Mouse (Mus musculus) layer of hippocampus, postnatal 14 days (tissue): ENCODE results near the gene Cyp2c23. TPM values are rescaled to one million over a fixed set of nuclear protein-coding genes. Genes with fewer than 3 reads are reported as not detected.
A peak's percentile ranks its signal among the peaks of the same experiment; 100 is the strongest.

Experiments
- DNase-seq, 2 experiments: peaks; one replicate each; pipeline ENCODE4 v3.0.0; 2021 to 2022; ENCODE audit warnings: low spot score in 2 of 2, mixed read lengths in 1 of 2
- total RNA-seq, 2 experiments: library from RNA; stranded (reverse); gene quantifications; 2 replicates each; pipeline ENCODE4 v1.2.3; 2021

Cyp2c23 gene
- total RNA-seq, 2 experiments from 2014 or later, result 0.16 to 0.19 TPM

DNA sequence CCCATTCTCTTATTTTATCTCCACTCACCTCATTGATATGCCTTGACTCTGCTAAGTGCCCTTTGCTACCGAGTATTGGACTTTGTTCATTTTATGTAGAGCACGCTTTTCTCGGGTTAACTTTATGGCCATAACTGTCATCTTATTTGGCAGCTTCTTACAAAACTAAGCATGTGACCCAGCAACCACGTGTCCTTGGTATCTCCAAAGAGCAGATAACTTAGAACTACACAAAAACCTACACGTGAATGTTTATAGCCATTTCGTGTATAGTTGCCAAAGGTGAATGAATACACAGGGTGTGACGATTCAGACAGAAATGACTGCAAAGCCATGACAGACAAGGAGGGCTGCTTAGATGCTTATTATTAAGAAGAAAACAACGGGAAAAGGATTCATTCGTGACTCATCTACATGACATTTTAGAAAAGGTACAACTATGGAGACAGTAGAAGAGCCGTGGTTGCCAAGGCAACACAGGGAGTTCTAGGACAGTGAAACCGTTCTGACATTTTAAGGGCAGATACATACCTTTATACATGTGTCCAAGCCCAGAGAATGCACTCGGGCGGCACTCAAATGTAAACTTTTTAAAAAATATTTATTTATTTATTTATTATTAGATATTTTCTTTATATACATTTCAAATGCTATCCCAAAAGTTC is 4.0 kb downstream of the Cyp2c23 start:
- DNase-seq, result no peak

DNA sequence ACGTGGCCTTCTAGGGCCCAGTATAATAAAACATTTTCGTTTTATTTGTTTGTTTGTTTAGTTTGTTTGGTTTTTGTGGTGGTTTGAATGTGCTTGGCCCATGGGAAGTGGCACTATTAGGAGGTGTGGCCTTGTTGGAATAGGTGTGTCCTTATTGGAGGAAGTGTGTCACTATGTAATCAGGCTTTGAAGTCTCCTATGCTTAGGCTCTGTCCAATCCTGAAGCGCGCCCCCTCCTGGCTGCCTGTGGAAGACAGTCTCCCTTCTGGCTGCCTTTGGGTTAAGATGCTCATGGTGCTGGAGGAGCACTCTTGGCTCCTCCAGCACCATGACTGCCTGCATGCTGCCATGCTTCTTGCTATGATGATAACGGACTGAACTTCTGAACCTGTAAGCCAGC is 5.9 kb downstream of the Cyp2c23 start:
- no peak for DNase-seq

DNA sequence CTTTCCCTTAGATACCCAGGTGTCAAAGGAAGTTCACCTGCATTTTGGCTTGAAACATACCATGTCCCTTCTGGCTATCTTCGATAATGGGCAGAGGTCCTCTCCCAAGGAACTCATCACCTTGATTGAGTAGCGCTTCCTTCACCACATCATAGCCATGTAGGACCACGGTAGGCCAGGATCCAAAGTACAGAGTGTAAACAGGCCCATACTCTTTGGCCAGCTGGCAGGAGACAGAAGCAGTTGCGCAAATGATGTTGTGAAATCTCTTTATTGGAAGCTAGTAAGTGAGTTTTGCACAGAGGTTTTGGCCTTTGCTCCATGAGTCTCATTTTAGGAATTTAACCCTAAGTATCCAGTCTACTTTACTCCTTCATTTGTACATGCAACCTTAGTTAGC is 7.5 kb downstream of the Cyp2c23 start:
- no peak for DNase-seq

DNA sequence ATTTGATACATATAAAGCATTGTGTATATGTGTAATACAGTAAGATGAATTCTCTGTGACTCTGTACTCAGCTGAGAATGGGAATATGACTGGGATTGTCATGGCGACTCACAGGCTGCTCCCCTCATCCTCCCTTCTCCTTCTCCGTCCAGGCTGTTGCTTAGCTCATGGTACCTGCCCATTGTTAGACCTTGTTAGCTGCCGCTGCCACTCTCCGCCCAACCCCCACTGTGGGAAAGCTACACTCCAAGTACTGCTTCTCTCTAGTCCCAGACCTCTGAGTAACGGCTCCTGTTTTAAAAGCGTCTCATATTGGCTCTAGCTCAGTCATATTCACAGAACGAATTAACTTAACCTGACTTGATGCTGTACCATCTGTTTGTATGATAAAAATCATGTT is 9.3 kb downstream of the Cyp2c23 start:
- no peak for DNase-seq

DNA sequence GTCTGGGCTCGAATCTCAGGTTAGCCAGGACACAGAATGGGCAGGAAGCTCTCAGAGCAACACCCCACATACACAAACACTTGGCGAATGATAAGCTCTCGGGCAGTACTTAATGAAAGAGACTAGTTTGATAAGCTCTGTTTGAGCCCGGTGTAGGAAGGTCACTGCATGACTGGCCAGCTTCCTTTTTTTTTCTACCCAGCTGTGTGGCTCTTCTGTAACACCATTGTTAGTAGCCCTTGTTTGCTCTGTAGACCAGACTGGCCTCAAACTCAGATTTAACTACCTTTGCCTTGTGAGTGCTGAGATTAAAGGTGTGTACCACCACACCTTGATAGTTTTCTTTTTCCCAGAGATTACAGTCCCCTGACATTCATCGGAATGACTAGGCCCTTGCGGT is 15.1 kb downstream of the Cyp2c23 start:
- no peak for DNase-seq

DNA sequence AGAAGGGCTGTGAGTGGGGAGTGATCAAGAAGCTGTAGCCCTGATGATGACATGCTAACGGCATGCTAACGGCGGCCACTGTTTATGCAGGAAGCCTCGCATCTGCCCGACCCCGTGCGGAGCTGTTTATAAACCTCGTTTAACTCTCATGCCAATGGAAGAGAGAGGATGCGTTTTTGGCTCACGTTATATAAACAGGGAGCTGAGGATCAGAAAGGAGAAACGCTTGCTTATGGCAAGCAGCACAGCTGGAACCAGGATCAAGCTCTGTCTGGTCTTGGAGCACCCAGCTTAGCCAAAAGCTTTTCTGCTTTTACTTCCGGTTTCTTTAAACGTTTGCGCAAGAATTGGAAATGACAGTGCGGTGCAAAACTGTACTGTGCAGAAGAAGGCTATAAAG is 20.2 kb downstream of the Cyp2c23 start:
- no peak for DNase-seq

DNA sequence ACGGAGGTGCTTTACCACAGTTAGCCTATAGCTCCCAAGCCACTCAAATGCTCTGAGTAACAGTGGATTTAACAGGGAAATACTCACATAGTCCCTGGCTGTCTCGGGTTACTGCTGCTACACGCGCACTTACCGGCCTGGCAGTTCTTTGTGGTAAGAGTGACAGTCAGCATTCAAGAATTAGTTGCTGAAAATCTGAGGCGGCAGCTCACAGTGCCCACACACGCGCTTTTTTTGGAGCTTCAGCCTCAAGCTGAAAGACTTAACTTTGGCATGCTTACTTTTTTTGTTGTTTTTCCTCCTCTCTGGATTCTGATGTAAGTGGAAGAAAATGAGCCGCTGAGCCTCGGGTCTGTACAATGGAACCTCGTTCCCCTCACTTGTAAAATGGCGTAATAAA is 21.8 kb downstream of the Cyp2c23 start:
- no peak for DNase-seq

DNA sequence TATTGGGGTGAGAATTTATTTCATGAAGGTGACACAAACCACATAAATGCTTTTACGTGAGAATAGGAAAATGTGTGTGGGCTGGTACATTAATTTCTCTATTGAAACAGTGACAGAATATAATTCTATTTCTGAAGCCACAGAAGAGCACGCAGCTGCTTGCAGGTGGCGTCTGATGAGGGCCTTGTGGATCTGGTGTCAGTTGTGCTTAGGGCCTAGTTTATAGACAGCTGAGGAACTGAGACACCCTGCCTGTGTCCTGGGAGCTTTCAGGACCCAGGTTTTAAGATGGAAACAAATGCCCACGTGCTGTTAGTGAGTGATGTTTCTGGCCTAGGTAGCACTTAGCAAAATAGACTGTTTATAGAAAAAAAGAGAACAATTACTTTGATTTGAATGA is 24.0 kb downstream of the Cyp2c23 start:
- DNase-seq, result no peak

DNA sequence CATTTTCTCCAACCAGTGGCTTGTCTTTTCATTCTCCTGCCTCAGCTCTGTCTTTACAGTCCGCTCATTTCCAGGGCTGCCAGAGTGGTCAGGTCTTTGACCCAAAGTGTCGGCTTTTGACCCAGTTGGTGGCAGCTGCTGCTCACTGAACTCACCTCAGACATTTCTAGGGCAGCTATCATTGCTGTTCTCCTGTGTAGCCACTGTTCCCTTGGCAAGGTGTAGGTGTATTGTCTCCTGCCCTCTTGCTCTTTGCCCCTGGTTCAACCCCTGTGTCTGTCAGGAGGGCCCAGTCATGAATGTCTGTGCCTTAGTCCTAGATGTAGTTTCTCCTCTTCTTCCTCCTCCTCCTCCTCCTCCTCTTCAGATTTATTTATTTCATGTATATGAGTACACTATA is 24.7 kb downstream of the Cyp2c23 start:
- DNase-seq, result no peak

DNA sequence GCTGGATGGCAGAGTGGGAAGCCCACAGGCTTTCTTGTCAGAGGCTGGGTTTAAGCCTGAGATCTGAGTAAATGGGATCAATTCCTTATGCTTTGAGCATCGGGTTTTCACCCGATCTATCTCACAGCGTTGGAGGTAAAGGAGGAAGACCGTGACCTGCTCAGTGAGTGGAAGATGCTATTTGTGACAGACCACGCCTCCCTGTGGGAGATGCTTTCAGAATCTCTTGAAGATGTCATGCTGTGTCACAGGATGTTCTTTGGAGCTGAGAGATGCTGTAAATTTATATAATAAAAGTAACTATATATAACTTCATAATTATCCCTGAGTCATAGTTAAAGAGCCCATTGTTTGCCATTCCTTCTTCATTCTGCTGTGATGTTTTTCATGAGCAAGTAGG is 28.3 kb downstream of the Cyp2c23 start:
- DNase-seq, result no peak

DNA sequence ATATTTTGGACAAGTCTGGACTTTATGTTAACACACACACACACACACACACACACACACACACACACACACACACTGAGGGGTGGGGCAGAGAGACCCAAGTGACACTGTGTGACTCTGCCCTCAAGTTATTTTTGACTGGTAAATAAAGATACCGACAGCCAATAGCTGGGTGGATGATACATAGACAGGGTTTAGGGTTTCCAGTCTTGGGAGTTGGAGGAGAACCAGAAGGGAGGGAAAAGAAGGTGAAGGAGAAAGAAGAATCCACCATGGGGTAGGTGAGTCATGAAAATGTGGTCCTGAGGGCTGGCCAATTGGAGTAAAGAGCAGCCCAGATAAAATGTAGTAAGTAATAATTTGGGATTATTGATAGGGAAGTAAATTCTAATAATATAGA is 28.9 kb downstream of the Cyp2c23 start:
- no peak for DNase-seq

DNA sequence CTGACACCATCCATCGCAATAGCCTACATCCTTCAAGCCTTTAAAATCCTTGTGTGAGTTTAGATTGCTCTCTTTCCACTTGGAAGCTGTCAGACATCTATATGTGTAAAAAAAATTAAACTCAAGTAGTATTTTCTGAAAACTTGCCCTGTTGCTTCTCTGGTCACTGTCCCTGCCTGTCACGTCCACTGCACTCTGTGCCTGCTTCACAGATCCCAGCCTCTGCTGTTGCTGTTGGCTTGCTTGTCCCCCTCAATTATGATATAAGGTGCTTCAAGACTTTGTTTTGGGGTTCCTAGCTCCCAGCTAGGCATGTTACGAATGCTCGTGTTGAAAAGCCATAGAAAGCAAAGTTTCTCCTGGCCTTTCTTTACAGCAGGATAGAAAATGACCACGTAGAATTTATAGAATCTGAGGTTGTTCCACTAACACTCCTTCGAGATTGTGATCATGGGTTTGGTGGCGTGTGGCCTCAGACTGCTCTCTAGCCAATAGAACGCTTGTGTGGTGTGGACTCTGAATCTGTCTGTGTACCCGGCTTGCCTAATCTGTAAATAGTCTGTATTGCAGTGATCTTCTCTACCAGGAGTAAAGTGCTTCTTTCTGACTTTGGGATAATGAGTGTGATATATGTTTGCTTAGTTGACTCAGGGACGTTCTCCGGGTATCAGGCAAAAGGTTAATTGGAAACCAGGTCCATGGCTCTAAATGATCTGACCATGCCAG is 30.0 kb downstream of the Cyp2c23 start:
- no peak for DNase-seq

DNA sequence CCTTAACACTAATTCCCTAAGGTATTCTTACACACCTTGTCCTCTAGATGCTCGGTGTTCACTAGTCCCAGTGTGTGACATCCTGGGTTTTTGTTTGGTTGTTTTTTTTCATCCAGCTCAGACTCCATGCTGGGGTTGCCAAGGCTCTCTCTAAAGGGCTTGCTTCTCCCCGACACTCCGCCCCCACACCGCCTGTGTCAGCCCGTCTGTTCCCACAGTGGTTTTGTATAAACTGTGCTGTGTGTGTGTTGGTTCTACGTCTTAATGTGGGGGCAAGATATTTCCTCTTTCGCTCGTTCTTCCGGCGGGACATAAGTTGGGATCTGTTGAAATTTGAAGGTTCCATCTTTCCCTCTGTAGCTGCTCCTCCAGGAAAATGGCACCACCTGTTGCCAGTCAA is 30.9 kb downstream of the Cyp2c23 start:
- peak; percentile 59 to 77 for DNase-seq

DNA sequence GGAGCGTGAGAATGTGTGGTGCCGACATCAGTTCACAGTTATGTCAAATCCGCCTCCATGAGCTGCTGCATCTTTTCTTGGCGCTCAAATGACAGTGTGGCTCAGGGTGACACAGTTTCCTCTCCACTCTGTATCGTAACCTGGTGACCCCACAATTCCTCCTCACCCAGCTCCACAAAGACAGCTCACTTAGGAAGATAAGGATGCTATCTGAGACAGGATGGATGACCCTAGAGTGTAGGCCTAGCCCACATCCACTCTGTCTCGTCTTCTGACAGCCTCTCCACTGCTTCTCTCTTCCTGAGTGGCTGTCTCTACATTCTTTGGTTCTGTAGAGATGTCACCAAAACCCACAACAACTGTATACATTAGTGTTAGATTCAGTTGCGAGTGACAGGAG is 33.6 kb downstream of the Cyp2c23 start:
- no peak for DNase-seq

DNA sequence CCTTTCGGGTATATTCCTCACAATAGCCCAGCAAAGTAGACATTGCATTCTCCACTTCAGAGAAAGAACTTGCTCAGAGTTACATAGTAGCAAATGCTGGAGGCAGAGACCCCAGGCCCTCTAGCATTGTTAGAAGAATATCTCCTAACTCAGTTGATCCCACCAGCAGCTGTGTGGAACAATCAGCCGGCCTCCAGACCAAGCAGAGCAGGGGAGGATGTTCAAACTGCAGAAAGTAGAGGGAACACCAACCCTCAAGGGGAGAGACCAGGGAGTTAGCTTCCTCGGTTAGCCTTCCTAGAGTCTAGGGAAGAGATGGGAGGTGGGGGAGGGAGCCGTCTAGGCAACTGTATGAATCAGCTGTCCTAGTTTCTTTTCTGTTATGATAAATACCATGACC is 36.5 kb downstream of the Cyp2c23 start:
- DNase-seq, result no peak

DNA sequence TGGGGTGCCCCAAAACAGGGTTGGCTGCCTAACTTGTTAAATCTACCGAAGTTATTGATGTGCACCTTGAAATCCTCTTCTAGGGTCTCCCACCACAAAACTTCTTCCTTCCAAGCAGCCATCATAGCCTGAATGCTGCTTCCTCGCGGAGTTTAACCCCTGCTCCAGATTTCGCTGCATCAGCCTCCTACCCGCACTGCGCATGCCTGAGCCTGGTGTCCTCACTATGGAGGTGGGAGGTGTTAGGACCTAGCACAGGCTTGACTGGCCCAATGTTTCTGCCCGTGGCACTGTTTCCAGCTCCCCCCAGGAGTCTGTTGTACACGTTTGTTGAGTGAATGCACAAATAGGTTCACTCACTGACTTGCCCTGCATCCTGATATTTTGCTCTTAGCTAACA is 38.6 kb downstream of the Cyp2c23 start:
- DNase-seq, result no peak

DNA sequence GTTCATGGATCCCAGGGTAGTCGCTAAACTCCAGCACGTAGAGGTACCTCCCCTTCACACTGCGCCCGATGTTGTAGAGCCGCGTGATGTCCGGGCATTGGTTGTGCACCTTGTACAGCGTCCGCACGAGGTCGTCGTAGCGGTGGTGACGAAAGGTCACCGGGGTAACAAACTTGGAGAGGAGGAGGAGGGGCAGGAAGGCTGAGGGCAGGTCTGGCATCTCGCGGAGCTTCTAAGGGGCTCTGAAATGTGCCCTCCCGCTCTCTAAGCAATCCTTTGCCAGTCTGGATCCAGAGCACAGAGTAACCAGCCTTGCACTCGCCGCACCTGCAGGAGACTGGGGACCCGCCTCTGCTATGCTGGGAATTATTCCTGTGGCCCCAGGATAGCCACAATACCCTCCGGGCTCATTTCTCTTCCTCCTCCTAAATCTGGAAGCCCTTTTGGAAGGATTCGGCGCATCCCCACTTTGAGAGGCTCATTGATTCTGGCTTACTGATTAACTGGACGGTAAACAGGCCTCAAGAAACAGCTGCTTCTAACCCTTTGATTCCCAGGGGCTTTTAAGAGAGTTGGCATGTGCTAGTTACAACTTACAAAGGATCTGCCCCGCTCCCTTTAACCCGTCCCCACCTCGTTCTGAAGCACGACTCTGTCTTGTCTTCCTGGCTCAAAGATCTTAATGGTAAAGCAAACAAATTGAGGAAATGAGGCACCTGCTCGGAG is 42.8 kb downstream of the Cyp2c23 start, which contains the start of gene Cpn1:
Gene Cpn1, minus strand, starts transcription at position 488 of the 726 bp plus-strand sequence.
- no peak for DNase-seq

DNA sequence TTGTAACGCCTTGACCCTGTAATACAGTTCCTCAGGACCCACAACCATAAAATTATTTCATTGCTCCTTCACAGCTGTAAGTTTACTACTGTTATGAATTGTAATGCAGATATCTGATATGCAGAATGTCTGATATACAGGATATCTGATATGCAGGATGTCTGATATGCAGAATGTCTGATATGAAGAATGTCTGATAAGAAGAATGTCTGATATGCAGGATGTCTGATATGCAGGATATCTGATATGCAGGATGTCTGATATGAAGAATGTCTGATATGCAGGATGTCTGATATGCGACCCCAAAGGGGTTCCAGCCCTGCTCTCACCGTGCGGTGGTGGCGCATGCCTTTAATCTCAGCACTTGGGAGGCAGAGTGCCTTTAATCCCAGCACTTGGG is 47.0 kb downstream of the Cyp2c23 start:
- no peak for DNase-seq

DNA sequence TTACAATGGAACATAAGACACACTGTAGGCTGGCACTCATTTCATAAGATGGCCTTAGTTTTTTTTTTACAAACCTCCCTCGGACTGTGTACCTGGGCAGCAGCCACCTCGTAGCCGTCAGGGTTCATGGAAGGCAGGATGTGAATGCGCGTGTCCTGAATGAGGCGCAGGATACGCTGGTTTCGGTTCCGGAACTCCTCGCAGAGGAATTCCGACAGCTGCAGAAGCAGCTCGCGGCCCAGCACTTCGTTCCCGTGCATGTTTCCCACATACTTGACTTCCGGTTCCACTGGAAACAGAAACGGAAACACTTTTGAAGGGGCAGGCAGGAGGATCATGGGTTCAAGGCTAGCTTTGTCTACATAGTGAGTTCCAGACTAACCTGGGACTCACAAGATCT is 48.3 kb downstream of the Cyp2c23 start:
- no peak for DNase-seq

DNA sequence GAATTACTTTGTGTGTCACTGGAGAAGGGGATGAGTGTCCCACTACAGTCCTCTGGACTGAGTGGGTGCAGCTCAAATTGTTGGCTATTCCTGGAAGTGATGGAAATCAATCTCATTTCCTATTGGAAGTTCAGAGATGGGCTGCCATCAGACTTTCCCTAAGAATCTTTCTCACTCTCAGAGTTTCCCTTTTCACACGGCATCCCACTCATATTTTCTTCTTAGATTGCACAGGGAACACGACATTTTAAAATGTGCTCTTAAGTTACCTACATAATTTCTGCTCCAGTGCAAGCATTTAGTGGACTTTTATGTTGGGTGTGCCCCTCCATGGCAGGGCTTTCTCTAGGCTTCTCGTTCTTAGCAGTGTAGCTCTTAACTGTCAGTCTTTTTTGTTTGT is 51.2 kb downstream of the Cyp2c23 start:
- no peak for DNase-seq

DNA sequence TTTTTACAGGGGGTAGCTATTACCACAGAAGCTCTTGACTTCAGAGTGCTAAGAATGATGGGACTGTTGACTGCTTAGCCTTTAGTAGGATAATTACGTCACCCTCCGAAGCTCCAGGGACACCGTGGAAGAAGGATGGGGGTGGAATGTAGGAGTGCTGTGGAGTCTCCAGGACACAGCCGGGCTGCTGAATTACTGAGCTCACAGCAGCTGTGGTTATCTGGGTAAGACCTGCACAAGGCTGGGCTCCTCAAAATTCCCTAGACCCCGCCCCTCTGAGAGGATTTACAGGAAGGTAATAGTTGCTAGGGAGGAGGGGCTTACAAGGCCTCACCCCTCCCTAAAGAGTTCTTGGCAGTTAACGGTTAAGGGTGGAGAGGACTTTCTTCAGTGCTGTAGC is 52.3 kb downstream of the Cyp2c23 start:
- DNase-seq, result no peak

DNA sequence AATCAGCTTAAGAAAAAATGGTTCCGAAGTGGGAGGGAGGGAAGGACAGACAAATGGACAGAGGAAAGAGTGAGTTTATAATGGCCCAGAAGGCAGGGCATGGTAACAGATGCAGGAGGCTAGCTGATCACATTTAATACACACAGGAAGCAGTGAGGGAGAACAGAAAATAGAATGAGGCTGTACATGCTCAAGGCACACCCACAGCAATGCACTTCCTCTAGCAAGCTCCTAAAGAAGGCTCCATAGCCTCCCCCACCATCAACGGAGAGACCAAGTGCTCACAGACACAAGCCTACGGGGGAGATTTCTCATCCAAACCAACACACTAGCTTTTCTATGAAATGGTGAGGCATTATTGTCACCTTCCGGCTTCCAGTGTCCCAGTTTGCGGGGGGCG is 54.8 kb downstream of the Cyp2c23 start:
- no peak for DNase-seq
